Mouse (Mus musculus): ENCODE measurements around the gene Nin.

- no peak for TF ChIP-seq CTCF (IDR thresholded peaks at IDR 0.05; ENCODE audit: extremely low read depth, insufficient read depth, insufficient read length, insufficient replicate concordance)
- no peak for TF ChIP-seq POLR2A (IDR thresholded peaks at IDR 0.05; ENCODE audit: low read depth, low read length)
These were observed 27.6 kb upstream of the Nin start for GRCm38 (mm10) chr12:70140993-70141576.

Data from spleen, adult 2 months (tissue).